Mouse (Mus musculus) spleen, adult 2 months (tissue): Measurements from ENCODE around the gene Mif4gd.

Source experiments
- CTCF ChIP-seq: fragments of 200-500 bp; IDR thresholded peaks from 2 replicates; pipeline ENCODE4 v1.5.1; 2011; ENCODE audit warnings: mild to moderate bottlenecking, inconsistent platforms; ENCODE audit not compliant: insufficient read depth, insufficient read length, insufficient replicate concordance; ENCODE audit errors: extremely low read depth
- POLR2A ChIP-seq: fragments of 200-500 bp; IDR thresholded peaks from 2 replicates; pipeline ENCODE4 v1.6.1; 2011; ENCODE audit warnings: low read depth, low read length, inconsistent platforms

- TF ChIP-seq CTCF = no peak
- no peak for TF ChIP-seq POLR2A
Observed at GRCm38 (mm10) chr11:115653194-115653593, 40.4 kb upstream of the Mif4gd start.
